Mouse (Mus musculus) embryonic facial prominence, embryonic 14.5 days (tissue): ENCODE data around the gene Ruvbl1. TPM values are rescaled to one million over a fixed set of nuclear protein-coding genes. Genes with fewer than 3 reads are reported as not detected.

Source experiments
- ATAC-seq: fragments of 200-750 bp; cut with Nextera tagmentation; 2 replicates; pipeline ENCODE4 v1.8.0; 2017; ENCODE audit warnings: low read depth, moderate number of reproducible peaks, moderate TSS enrichment
- DNase-seq: peaks from one replicate; pipeline ENCODE4 v3.0.0-alpha.2; 2015; ENCODE audit warnings: low spot score
- H3K27ac ChIP-seq: fragments of 300-500 bp; sonication (generic); replicated peaks from 2 replicates; pipeline ENCODE4 v1.5.1; 2014; ENCODE audit warnings: low read depth, mild to moderate bottlenecking, low read length, moderate library complexity
- H3K27me3 ChIP-seq: fragments of 300-500 bp; sonication (generic); replicated peaks from 2 replicates; pipeline ENCODE4 v1.6.1; 2014; ENCODE audit warnings: low read length; ENCODE audit not compliant: control insufficient read depth, insufficient read depth
- H3K36me3 ChIP-seq: fragments of 300-500 bp; sonication (generic); 2 replicates; pipeline ENCODE4 v1.6.1; 2014; ENCODE audit warnings: low read length, mixed read lengths; ENCODE audit not compliant: control insufficient read depth, insufficient read depth
- H3K4me1 ChIP-seq: fragments of 300-500 bp; sonication (generic); 2 replicates; pipeline ENCODE4 v1.6.1; 2014; ENCODE audit warnings: antibody characterized with exemption, low read length; ENCODE audit not compliant: control insufficient read depth, insufficient read depth
- H3K4me2 ChIP-seq: fragments of 300-500 bp; sonication (generic); 2 replicates; pipeline ENCODE4 v1.6.1; 2014; ENCODE audit warnings: low read depth, mild to moderate bottlenecking, low read length, moderate library complexity, mixed read lengths
- H3K4me3 ChIP-seq: fragments of 300-500 bp; sonication (generic); 2 replicates; pipeline ENCODE4 v1.5.1; 2014; ENCODE audit warnings: low read depth, mild to moderate bottlenecking, low read length
- H3K9ac ChIP-seq: fragments of 300-500 bp; sonication (generic); 2 replicates; pipeline ENCODE4 v1.6.1; 2014; ENCODE audit warnings: low read depth, mild to moderate bottlenecking, low read length, moderate library complexity, mixed read lengths
- H3K9me3 ChIP-seq: fragments of 300-500 bp; sonication (generic); 2 replicates; pipeline ENCODE4 v1.6.1; 2016; ENCODE audit warnings: low read length; ENCODE audit not compliant: control insufficient read depth
- WGBS: fragments of 180-500 bp; shearing (Covaris S2); extraction: QIAGEN DNeasy Blood & Tissue Kit; methylation state at CpG from one replicate; pipeline ENCODE4 v1.1.7; 2014; 5-methylcytosine and 5-hydroxymethylcytosine counted together
- polyA plus RNA-seq: library from polyadenylated mRNA; unstranded; fragments of >200 nt; fragmentation: Nextera tagmentation; extraction: Ambion mirVana; gene quantifications from 2 replicates; pipeline ENCODE4 v1.2.1, GENCODE M21; 2014

Gene Ruvbl1
- polyA plus RNA-seq = 118 and 131 TPM in 2 replicates

GRCm38 (mm10) chr6:88465181-88465920 lies at the start of gene Ruvbl1:
Gene Ruvbl1 (plus strand): TSS chr6:88465409.
- Histone ChIP-seq H3K27ac (no peak within 1 kb of the TSS; the same call in 1 of the 2 replicates), H3K27me3 (no peaks in the 10 kb centered on the region), H3K4me3 (peak within 1 kb of the TSS; percentile 70), H3K4me1 (peaks cover 12% of the 10 kb centered on the region), H3K36me3 (peaks cover 25% of the 10 kb centered on the region), H3K9me3 (no peaks in the 10 kb centered on the region), H3K4me2 (peak within 1 kb of the TSS; percentile 70), H3K9ac (peak within 1 kb of the TSS; percentile 76)
- DNase-seq = peak; percentile 99
- under 1% methylated on average over 36 of the region's 42 CpGs for WGBS
- ATAC-seq = peak; percentile 100

- Histone ChIP-seq H3K4me1 (peaks cover 9% of the 10 kb centered on the region; the same call in 1 of the 2 replicates), H3K4me2 (no peak overlapping the region), H3K9ac (no peak overlapping the region), H3K4me3 (no peak overlapping the region), H3K27ac (no peak overlapping the region; the same call in 1 of the 2 replicates), H3K27me3 (no peaks in the 10 kb centered on the region), H3K9me3 (no peaks in the 10 kb centered on the region), H3K36me3 (no peaks in the 10 kb centered on the region)
- WGBS = 12% methylated on average over 7 of the region's 7 CpGs
- DNase-seq (peak; percentile 77), ATAC-seq (peak; percentile 66)
These were observed 49.0 kb upstream of the Ruvbl1 start for GRCm38 (mm10) chr6:88416130-88416758.

- H3K4me3 ChIP-seq = no peak overlapping the region
- no peaks in the 10 kb centered on the region for H3K36me3 ChIP-seq
- no peaks in the 10 kb centered on the region for H3K27me3 ChIP-seq
- H3K4me1 ChIP-seq = peaks cover 24% of the 10 kb centered on the region
- no peak overlapping the region for H3K27ac ChIP-seq
- DNase-seq (peak; percentile 41), ATAC-seq (0 out of 2 replicates have a peak, but pooled peaks have one; percentile 71)
- no peak overlapping the region for H3K9ac ChIP-seq
- no peak overlapping the region for H3K4me2 ChIP-seq
- 23% methylated on average over 4 of the region's 4 CpGs for WGBS
- H3K9me3 ChIP-seq = no peaks in the 10 kb centered on the region
These were observed 34.0 kb upstream of the Ruvbl1 start for GRCm38 (mm10) chr6:88431202-88431601.

GRCm38 (mm10) chr6:88435609-88436008 lies 29.6 kb upstream of the Ruvbl1 start:
- ATAC-seq = no peak

GRCm38 (mm10) chr6:88439056-88439455 lies 26.2 kb upstream of the Ruvbl1 start:
- no peak overlapping the region for H3K4me2 ChIP-seq
- H3K27me3 ChIP-seq = no peaks in the 10 kb centered on the region
- DNase-seq = peak; percentile 35
- no peaks in the 10 kb centered on the region for H3K36me3 ChIP-seq
- H3K4me3 ChIP-seq = no peak overlapping the region
- no peak for ATAC-seq
- H3K4me1 ChIP-seq = peaks cover 24% of the 10 kb centered on the region
- peak overlapping the region; percentile 63 for H3K27ac ChIP-seq
- no peaks in the 10 kb centered on the region for H3K9me3 ChIP-seq
- 54% methylated on average over 4 of the region's 4 CpGs for WGBS
- no peak overlapping the region for H3K9ac ChIP-seq

More at GRCm38 (mm10) chr6:88435609-88436008, 29.6 kb upstream of the Ruvbl1 start:
- Histone ChIP-seq H3K36me3 (no peaks in the 10 kb centered on the region), H3K9ac (no peak overlapping the region), H3K4me1 (peaks cover 26% of the 10 kb centered on the region), H3K9me3 (no peaks in the 10 kb centered on the region), H3K4me2 (no peak overlapping the region), H3K27ac (no peak overlapping the region), H3K4me3 (no peak overlapping the region), H3K27me3 (no peaks in the 10 kb centered on the region)
- DNase-seq = no peak
- WGBS = 84% methylated on average over 7 of the region's 7 CpGs

GRCm38 (mm10) chr6:88442551-88442950 lies 22.7 kb upstream of the Ruvbl1 start:
- no peak overlapping the region for H3K4me2 ChIP-seq
- H3K9ac ChIP-seq = no peak overlapping the region
- H3K36me3 ChIP-seq = no peaks in the 10 kb centered on the region
- ATAC-seq (no peak), DNase-seq (no peak)
- H3K4me1 ChIP-seq = peaks cover 28% of the 10 kb centered on the region
- H3K27ac ChIP-seq = no peak overlapping the region
- no peaks in the 10 kb centered on the region for H3K27me3 ChIP-seq
- WGBS = 77% methylated on average over 3 of the region's 3 CpGs
- no peak overlapping the region for H3K4me3 ChIP-seq
- no peaks in the 10 kb centered on the region for H3K9me3 ChIP-seq

GRCm38 (mm10) chr6:88443446-88443845 lies 21.8 kb upstream of the Ruvbl1 start:
- no peaks in the 10 kb centered on the region for H3K36me3 ChIP-seq
- WGBS = 69% methylated on average over 3 of the region's 3 CpGs
- no peaks in the 10 kb centered on the region for H3K9me3 ChIP-seq
- peaks cover 28% of the 10 kb centered on the region for H3K4me1 ChIP-seq
- no peak overlapping the region for H3K4me2 ChIP-seq
- H3K27me3 ChIP-seq = no peaks in the 10 kb centered on the region
- H3K27ac ChIP-seq = no peak overlapping the region
- no peak overlapping the region for H3K4me3 ChIP-seq
- ATAC-seq (no peak), DNase-seq (no peak)
- H3K9ac ChIP-seq = no peak overlapping the region

GRCm38 (mm10) chr6:88444076-88444750 lies 21.0 kb upstream of the Ruvbl1 start:
- ATAC-seq (no peak), DNase-seq (no peak)
- H3K36me3 ChIP-seq = no peaks in the 10 kb centered on the region
- no peak overlapping the region for H3K4me2 ChIP-seq
- H3K4me3 ChIP-seq = no peak overlapping the region
- H3K9ac ChIP-seq = no peak overlapping the region
- H3K27ac ChIP-seq = no peak overlapping the region
- H3K27me3 ChIP-seq = no peaks in the 10 kb centered on the region
- H3K4me1 ChIP-seq = peaks cover 23% of the 10 kb centered on the region
- 79% methylated on average over 7 of the region's 7 CpGs for WGBS
- no peaks in the 10 kb centered on the region for H3K9me3 ChIP-seq
